Mouse (Mus musculus) kidney, embryonic 14.5 days (tissue): Measurements from ENCODE around the gene Col25a1. TPM values are rescaled to one million over a fixed set of nuclear protein-coding genes. Genes with fewer than 3 reads are reported as not detected.
A peak's percentile ranks its signal among the peaks of the same experiment; 100 is the strongest.

Experiments used
- ATAC-seq: fragments of 200-750 bp; cut with Nextera tagmentation; 2 replicates; pipeline ENCODE4 v1.8.0; 2017; ENCODE audit warnings: moderate number of reproducible peaks, mild to moderate bottlenecking, moderate TSS enrichment, moderate library complexity; ENCODE audit not compliant: low FRiP score, low TSS enrichment
- H3K27ac ChIP-seq: fragments of 300-500 bp; sonication (generic); 2 replicates; pipeline ENCODE4 v1.5.1; 2014; ENCODE audit warnings: low read depth, mild to moderate bottlenecking, low read length, moderate library complexity, mixed read lengths
- H3K27me3 ChIP-seq: fragments of 300-500 bp; sonication (generic); 2 replicates; pipeline ENCODE4 v1.6.1; 2014; ENCODE audit warnings: mild to moderate bottlenecking, low read length; ENCODE audit not compliant: control insufficient read depth, insufficient read depth
- H3K36me3 ChIP-seq: fragments of 300-500 bp; sonication (generic); 2 replicates; pipeline ENCODE4 v1.6.1; 2014; ENCODE audit warnings: low read length, mixed read lengths; ENCODE audit not compliant: control insufficient read depth, insufficient read depth
- H3K4me1 ChIP-seq: fragments of 300-500 bp; sonication (generic); 2 replicates; pipeline ENCODE4 v1.6.1; 2014; ENCODE audit warnings: low read length, mixed read lengths; ENCODE audit not compliant: control insufficient read depth, insufficient read depth
- H3K4me2 ChIP-seq: fragments of 300-500 bp; sonication (generic); replicated peaks from 2 replicates; pipeline ENCODE4 v1.6.1; 2014; ENCODE audit warnings: low read depth, mild to moderate bottlenecking, low read length
- H3K4me3 ChIP-seq: fragments of 300-500 bp; sonication (generic); 2 replicates; pipeline ENCODE4 v1.5.1; 2014; ENCODE audit warnings: mild to moderate bottlenecking, low read length
- H3K9ac ChIP-seq: fragments of 300-500 bp; sonication (generic); 2 replicates; pipeline ENCODE4 v1.6.1; 2014; ENCODE audit warnings: low read depth, mild to moderate bottlenecking, low read length, moderate library complexity
- H3K9me3 ChIP-seq: fragments of 300-500 bp; sonication (generic); 2 replicates; pipeline ENCODE4 v1.6.1; 2016; ENCODE audit warnings: low read length; ENCODE audit not compliant: control insufficient read depth
- WGBS: fragments of 180-500 bp; shearing (Covaris S2); extraction: QIAGEN DNeasy Blood & Tissue Kit; methylation state at CpG from one replicate; pipeline ENCODE4 v1.1.7; 2014; 5-methylcytosine and 5-hydroxymethylcytosine counted together
- polyA plus RNA-seq: library from polyadenylated mRNA; unstranded; fragments of >200 nt; fragmentation: Nextera tagmentation; extraction: Ambion mirVana; gene quantifications from 2 replicates; pipeline ENCODE4 v1.2.1, GENCODE M21; 2014

The Col25a1 gene
- polyA plus RNA-seq, 1 experiment from 2014 or later = 5.4 TPM

DNA sequence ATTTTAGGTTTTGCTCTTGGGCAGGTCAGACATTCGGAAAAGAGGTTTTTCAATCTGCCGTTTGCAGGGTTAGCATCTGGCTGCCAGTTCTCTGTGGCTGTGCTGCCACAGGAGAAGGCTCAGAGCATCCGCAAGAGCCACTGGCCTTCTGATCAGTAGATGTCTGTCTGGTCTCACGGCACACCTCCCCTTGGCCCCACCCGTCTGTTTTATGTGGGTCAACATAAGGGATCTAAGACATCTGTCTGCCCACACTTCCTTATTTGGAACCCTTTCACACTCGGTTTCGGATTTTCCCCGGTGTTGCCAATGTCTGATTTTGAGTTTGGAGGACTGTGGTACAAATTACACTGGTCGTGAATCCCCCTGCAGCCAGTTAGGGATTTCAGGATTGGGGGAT, 26.8 kb upstream of the Col25a1 start:
- H3K4me2 ChIP-seq = peak overlapping the region; percentile 21; the same call in 1 of the 2 replicates
- no peak for ATAC-seq
- H3K4me1 ChIP-seq = no peaks in the 10 kb centered on the region
- no peak overlapping the region for H3K9ac ChIP-seq
- H3K27ac ChIP-seq = no peak overlapping the region
- no peak overlapping the region for H3K4me3 ChIP-seq
- no peaks in the 10 kb centered on the region for H3K9me3 ChIP-seq
- no peaks in the 10 kb centered on the region for H3K36me3 ChIP-seq
- 33% methylated on average over 9 of the region's 9 CpGs for WGBS
- no peaks in the 10 kb centered on the region for H3K27me3 ChIP-seq

DNA sequence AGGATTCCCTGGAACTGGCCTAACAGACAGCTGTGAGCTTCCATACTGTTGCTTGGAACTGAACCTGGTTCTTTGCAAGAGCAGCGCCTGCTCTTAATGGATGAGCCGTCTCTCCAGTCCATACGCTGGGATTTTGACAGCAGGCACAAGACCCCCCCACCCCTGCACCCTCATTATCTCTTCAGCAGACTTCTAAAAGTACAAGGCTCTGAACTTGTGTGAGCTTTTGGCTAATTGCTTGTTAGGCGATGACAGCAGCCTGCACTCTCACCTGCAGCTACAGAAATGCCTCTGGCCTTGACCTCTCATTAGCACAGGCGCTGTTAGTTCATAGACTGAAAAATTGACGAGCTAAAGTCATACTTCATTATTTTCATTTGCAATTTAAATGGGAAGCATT, 14.4 kb upstream of the Col25a1 start:
- Histone ChIP-seq H3K4me3 (no peak overlapping the region), H3K27me3 (no peaks in the 10 kb centered on the region), H3K4me1 (no peaks in the 10 kb centered on the region), H3K27ac (no peak overlapping the region), H3K9me3 (no peaks in the 10 kb centered on the region), H3K36me3 (no peaks in the 10 kb centered on the region), H3K9ac (no peak overlapping the region), H3K4me2 (no peak overlapping the region)
- 88% methylated on average over 6 of the region's 6 CpGs for WGBS
- no peak for ATAC-seq

DNA sequence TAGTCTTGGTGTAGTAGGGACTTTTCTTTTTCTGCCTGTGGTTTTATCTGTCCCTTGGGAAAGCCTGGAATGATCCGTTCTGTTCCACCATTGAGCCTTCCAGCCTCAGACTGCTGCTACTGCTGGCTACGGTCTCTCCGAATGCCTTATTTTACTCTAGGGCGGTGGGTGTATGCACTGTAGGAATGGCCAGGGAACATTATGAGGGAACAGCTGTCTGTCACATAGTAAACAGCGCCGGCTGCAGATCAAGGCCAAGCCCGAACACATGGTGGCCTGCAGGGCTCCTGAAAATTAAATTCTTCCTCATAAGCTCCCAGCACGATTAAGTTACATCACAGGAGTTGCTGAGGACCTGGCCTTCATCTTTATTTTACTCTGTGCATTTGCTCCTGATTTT, 3.5 kb upstream of the Col25a1 start:
- Histone ChIP-seq H3K9ac (no peak overlapping the region), H3K4me2 (no peak overlapping the region), H3K4me3 (no peak overlapping the region), H3K4me1 (no peaks in the 10 kb centered on the region), H3K36me3 (no peaks in the 10 kb centered on the region), H3K27ac (no peak overlapping the region), H3K27me3 (no peaks in the 10 kb centered on the region), H3K9me3 (no peaks in the 10 kb centered on the region)
- WGBS = 81% methylated on average over 8 of the region's 8 CpGs
- no peak for ATAC-seq

DNA sequence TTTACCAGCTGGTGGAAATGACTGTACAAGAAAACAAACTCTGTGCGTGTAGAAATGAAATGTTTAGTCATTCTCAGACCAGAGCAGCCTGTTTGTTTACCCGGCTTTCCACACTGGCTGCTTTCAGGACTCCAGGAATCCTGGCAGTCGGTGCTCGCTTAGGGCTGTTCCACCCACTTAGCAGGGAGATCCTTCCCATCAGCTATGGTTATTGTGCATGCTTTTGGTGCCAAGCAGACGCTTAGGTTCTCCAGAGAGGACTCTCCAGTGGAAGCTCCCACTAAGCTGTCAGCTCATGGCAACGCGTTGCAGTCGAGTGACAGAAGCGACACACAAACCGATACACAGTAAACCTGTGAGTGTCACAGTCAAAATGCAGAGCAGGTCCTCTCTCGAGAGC, 2.7 kb upstream of the Col25a1 start:
- H3K27ac ChIP-seq = no peak overlapping the region
- no peak overlapping the region for H3K9ac ChIP-seq
- no peaks in the 10 kb centered on the region for H3K4me1 ChIP-seq
- no peak for ATAC-seq
- no peaks in the 10 kb centered on the region for H3K27me3 ChIP-seq
- no peak overlapping the region for H3K4me2 ChIP-seq
- 78% methylated on average over 11 of the region's 11 CpGs for WGBS
- no peak overlapping the region for H3K4me3 ChIP-seq
- no peaks in the 10 kb centered on the region for H3K36me3 ChIP-seq
- H3K9me3 ChIP-seq = no peaks in the 10 kb centered on the region

DNA sequence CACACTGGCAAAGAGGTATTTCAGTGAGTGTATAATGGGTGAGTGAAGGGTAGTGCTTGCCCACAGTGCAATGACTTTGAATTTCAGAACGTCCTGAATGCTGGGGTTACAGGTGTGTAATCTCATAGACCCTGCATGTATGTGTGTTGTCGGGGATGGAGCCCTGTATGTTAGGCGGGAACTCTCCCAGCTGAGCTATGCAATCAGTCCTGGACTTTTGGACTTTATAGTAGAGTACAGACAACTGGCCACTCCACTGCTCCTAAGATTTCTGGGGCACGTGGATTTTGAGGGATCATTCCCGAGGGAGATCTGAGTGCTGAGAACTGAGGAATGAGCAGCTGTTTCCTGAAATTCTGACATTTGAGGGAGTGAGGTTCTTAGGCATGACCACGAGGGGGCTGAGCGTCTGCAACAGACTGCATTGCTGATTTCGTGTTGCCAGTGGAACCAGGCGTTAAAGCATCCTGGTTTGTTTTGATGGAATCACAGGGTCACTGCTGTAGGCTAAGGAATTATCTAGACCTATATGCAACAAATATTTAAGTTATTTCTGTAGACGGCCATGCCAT, 1.6 kb upstream of the Col25a1 start:
- no peaks in the 10 kb centered on the region for H3K9me3 ChIP-seq

DNA sequence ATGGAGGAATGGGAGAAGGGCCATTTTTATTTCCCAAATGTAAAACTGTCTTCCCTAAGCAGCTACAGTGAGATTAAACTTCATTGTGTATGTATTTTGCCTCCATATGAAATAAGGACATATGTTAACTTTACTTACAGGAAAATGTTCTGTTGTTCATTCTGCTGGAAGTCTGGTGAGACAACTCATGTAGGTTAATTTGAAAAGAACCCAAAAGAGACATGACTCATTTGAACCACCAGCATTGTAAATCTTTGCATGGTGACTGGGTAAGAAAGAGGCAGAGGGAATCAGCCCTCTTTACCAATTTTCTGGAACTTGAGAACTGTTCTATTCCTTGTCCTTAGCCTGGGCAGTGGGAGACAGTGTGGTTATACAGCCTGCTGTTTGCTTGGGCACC, 5.9 kb downstream of the Col25a1 start:
- ATAC-seq = no peak
- Histone ChIP-seq H3K4me1 (no peaks in the 10 kb centered on the region), H3K4me2 (no peak overlapping the region), H3K27ac (no peak overlapping the region), H3K36me3 (no peaks in the 10 kb centered on the region), H3K9me3 (no peaks in the 10 kb centered on the region), H3K4me3 (no peak overlapping the region), H3K9ac (no peak overlapping the region), H3K27me3 (no peaks in the 10 kb centered on the region)

More for the DNA sequence above, 1.6 kb upstream of the Col25a1 start:
- Histone ChIP-seq H3K4me3 (no peak overlapping the region), H3K4me2 (no peak overlapping the region), H3K27me3 (no peaks in the 10 kb centered on the region), H3K36me3 (no peaks in the 10 kb centered on the region), H3K27ac (no peak overlapping the region), H3K4me1 (no peaks in the 10 kb centered on the region), H3K9ac (no peak overlapping the region)
- ATAC-seq = no peak
- WGBS = 44% methylated on average over 10 of the region's 10 CpGs

DNA sequence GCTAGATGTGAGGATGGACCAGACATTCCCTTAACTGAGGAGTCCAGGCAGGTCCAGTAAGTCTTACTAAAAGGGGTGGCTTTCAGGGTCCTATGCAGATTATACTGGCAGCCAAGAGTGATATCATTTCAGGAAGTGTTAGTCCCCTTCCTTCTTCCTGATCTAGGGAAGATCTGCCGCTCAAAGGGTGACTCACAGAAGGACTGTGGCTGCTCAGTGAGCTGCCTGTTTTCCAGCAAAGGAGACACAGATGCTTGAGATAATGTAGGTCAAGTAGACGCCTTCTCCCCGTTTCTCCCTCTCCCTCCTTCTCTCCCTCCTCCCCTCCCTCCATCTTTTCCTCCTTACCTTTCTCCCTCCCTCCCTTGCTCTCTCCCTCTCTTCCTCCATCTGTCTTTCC, 6.3 kb downstream of the Col25a1 start:
- Histone ChIP-seq H3K36me3 (no peaks in the 10 kb centered on the region), H3K4me1 (no peaks in the 10 kb centered on the region), H3K4me2 (no peak overlapping the region), H3K27me3 (no peaks in the 10 kb centered on the region), H3K4me3 (no peak overlapping the region), H3K9me3 (no peaks in the 10 kb centered on the region), H3K27ac (no peak overlapping the region), H3K9ac (no peak overlapping the region)
- 65% methylated on average over 3 of the region's 3 CpGs for WGBS
- no peak for ATAC-seq

DNA sequence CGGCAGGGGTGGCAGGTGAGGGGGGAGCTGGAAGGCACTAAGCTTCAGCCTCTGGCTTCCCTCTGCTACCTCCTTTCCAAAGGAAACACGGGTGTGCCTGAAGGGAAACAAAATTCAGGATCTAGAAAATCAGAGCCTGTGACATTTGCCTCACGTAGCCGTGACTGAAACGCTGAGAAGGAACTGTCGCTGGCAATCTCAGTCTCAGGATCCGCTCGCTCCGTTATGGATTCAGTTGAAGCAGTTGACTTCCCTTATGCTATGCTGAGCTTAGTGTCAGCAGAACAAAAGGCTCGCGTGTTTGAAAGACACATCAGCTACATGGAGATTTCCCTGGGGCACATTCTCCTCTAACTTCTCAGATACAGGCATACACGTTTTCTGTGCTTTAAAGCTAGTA, 14.6 kb downstream of the Col25a1 start:
- no peaks in the 10 kb centered on the region for H3K36me3 ChIP-seq
- H3K4me1 ChIP-seq = no peaks in the 10 kb centered on the region
- WGBS = 70% methylated on average over 12 of the region's 12 CpGs
- H3K4me3 ChIP-seq = no peak overlapping the region
- no peaks in the 10 kb centered on the region for H3K27me3 ChIP-seq
- H3K27ac ChIP-seq = no peak overlapping the region
- H3K9ac ChIP-seq = no peak overlapping the region
- no peaks in the 10 kb centered on the region for H3K9me3 ChIP-seq
- H3K4me2 ChIP-seq = no peak overlapping the region
- ATAC-seq = no peak

DNA sequence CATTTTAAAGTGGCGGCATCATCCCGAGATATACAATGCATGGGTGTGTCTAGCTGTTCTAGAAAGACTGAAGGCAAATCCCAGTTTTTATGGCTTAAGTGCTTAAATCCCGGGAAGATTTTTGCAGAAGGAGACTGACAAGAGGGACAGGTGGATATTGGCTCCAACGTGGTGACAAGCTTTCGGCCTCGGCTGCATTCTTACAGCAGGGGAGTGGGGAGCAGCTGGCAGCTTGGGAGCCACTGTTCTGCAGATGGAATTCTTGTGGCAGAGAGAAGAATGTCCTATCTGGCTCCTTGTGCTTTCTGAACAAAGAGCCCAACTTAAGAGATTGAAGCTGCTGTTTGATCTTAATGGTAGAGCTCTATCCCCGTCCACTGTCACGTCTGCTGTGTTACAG, 16.5 kb downstream of the Col25a1 start:
- Histone ChIP-seq H3K4me2 (no peak overlapping the region), H3K27ac (no peak overlapping the region), H3K4me3 (no peak overlapping the region), H3K9me3 (no peaks in the 10 kb centered on the region), H3K36me3 (no peaks in the 10 kb centered on the region), H3K9ac (no peak overlapping the region), H3K4me1 (no peaks in the 10 kb centered on the region), H3K27me3 (no peaks in the 10 kb centered on the region)
- no peak for ATAC-seq
- WGBS = 61% methylated on average over 8 of the region's 8 CpGs
